Mouse (Mus musculus) heart, adult 2 months (tissue): Measurements from ENCODE around the gene Zfp78. TPM values are rescaled to one million over a fixed set of nuclear protein-coding genes. Genes with fewer than 3 reads are reported as not detected.

Source experiments
- DNase-seq, 2 experiments: peaks; one replicate each; pipeline ENCODE4 v3.0.0; 2021
- H3K27ac ChIP-seq: fragments of 200-600 bp; 2 replicates; pipeline ENCODE4 v1.8.1; 2022
- H3K27me3 ChIP-seq: fragments of 200-500 bp; 2 replicates; pipeline ENCODE4 v1.6.1; 2012; ENCODE audit warnings: mild to moderate bottlenecking, low read length, inconsistent platforms, mixed read lengths; ENCODE audit not compliant: control insufficient read depth, insufficient read depth
- H3K36me3 ChIP-seq: fragments of 200-500 bp; 2 replicates; pipeline ENCODE4 v1.6.1; 2012; ENCODE audit warnings: low read length, inconsistent platforms; ENCODE audit not compliant: control insufficient read depth, insufficient read depth
- H3K4me1 ChIP-seq: fragments of 200-500 bp; 2 replicates; pipeline ENCODE4 v1.6.1; 2011; ENCODE audit warnings: low read length; ENCODE audit not compliant: control insufficient read depth, insufficient read depth
- H3K4me3 ChIP-seq: fragments of 200-600 bp; 2 replicates; pipeline ENCODE4 v1.8.1; 2022
- H3K79me2 ChIP-seq: fragments of 200-500 bp; replicated peaks from 2 replicates; pipeline ENCODE4 v1.6.1; 2012; ENCODE audit warnings: mild to moderate bottlenecking, inconsistent platforms, low read length, moderate library complexity, mixed read lengths; ENCODE audit not compliant: control insufficient read depth, insufficient read depth
- H3K9ac ChIP-seq: fragments of 200-500 bp; 2 replicates; pipeline ENCODE4 v1.6.1; 2012; ENCODE audit warnings: low read depth, mild to moderate bottlenecking, control low read depth, inconsistent platforms, low read length, mixed read lengths
- CTCF ChIP-seq: fragments of 200-600 bp; IDR thresholded peaks from 2 replicates; pipeline ENCODE4 v1.8.1; 2022; ENCODE audit warnings: antibody characterized with exemption, mild to moderate bottlenecking, moderate library complexity
- EP300 ChIP-seq: fragments of 200-500 bp; IDR thresholded peaks from 2 replicates; pipeline ENCODE4 v1.6.1; 2011; ENCODE audit warnings: low read depth, low read length, control low read depth; ENCODE audit not compliant: insufficient read depth
- POLR2A ChIP-seq: fragments of 200-500 bp; IDR thresholded peaks from 2 replicates; pipeline ENCODE4 v1.6.1; 2011; ENCODE audit warnings: mild to moderate bottlenecking, low read depth, low read length, control low read depth; ENCODE audit not compliant: insufficient read depth
- WGBS: fragments of 180-500 bp; shearing (Covaris S2); methylation state at CpG from one replicate; pipeline ENCODE4 v1.1.7; 2018; 5-methylcytosine and 5-hydroxymethylcytosine counted together
- intact Hi-C: fragments of 180-260 bp; cut with DNase I; formaldehyde crosslinking; loops from one replicate; pipeline ENCODE4 v1.15.1; 2025
- polyA plus RNA-seq: library from polyadenylated mRNA; depleted of rRNA; stranded (reverse); fragments of >200 nt; gene quantifications from 2 replicates; pipeline ENCODE4 v1.2.3, GENCODE M21; 2012
- total RNA-seq, 2 experiments: library from RNA; stranded (reverse); gene quantifications; 2 replicates each; pipeline ENCODE4 v1.2.3; 2021

Gene Zfp78
- total and polyA plus RNA-seq, 3 experiments: 0.49 to 3.4 (median 1.6) TPM

GRCm38 (mm10) chr7:6397996-6398975, 35.2 kb downstream of the Zfp78 start, which contains the start of gene Smim17:
Smim17 (plus strand) TSS chr7:6398715.
- intact Hi-C loops: loop anchor here (1.0 kb wide), 1 partner anchor 15 kb away; the partner anchor contains the start of gene Zfp28
- Histone ChIP-seq H3K4me3 (peak within 1 kb of the TSS; percentile 39), H3K27ac (no peak within 1 kb of the TSS), H3K79me2 (no peaks in the 10 kb centered on the region), H3K9ac (peak within 1 kb of the TSS; percentile 39), H3K27me3 (no peaks in the 10 kb centered on the region), H3K4me1 (no peaks in the 10 kb centered on the region; the same call in 1 of the 2 replicates), H3K36me3 (no peaks in the 10 kb centered on the region; the same call in 1 of the 2 replicates)
- peak; percentile 39 to 53 for DNase-seq
- WGBS: 25% methylated on average over 25 of the region's 25 CpGs
- TF ChIP-seq POLR2A: 0 out of 2 replicates have a peak, but pooled peaks have one; percentile 24
- TF ChIP-seq EP300: no peak
- no peak for TF ChIP-seq CTCF

GRCm38 (mm10) chr7:6410043-6410442, 47.0 kb downstream of the Zfp78 start, which contains the start of gene Gm20715:
Gm20715 (plus strand) TSS chr7:6410277.
- Histone ChIP-seq H3K36me3 (no peaks in the 10 kb centered on the region), H3K27ac (no peak within 1 kb of the TSS), H3K79me2 (no peaks in the 10 kb centered on the region; the same call in 1 of the 2 replicates), H3K9ac (no peak within 1 kb of the TSS), H3K4me1 (no peaks in the 10 kb centered on the region), H3K4me3 (no peak within 1 kb of the TSS), H3K27me3 (no peaks in the 10 kb centered on the region)
- peak; percentile 89 to 91 for DNase-seq
- intact Hi-C loops: loop anchor here (5.0 kb wide), 1 partner anchor 48 kb away; the partner anchor contains the start of gene Zfp78
- 1% methylated on average over 17 of the region's 17 CpGs for WGBS
- TF ChIP-seq POLR2A: no peak
- TF ChIP-seq CTCF: no peak
- peak; percentile 99 for TF ChIP-seq EP300

GRCm38 (mm10) chr7:6414626-6415441, 51.8 kb downstream of the Zfp78 start:
- no peak overlapping the region for H3K4me3 ChIP-seq
- no peaks in the 10 kb centered on the region for H3K4me1 ChIP-seq
- TF ChIP-seq CTCF: no peak
- TF ChIP-seq POLR2A: no peak
- no peak for TF ChIP-seq EP300
- no peaks in the 10 kb centered on the region for H3K79me2 ChIP-seq
- intact Hi-C loops: loop anchor here (5.0 kb wide), 1 partner anchor 53 kb away; the partner anchor contains the start of gene Zfp78
- no peak for DNase-seq
- no peaks in the 10 kb centered on the region for H3K27me3 ChIP-seq
- H3K36me3 ChIP-seq: no peaks in the 10 kb centered on the region
- H3K27ac ChIP-seq: no peak overlapping the region
- no peak overlapping the region for H3K9ac ChIP-seq
- 5% methylated on average over 22 of the region's 22 CpGs for WGBS

- H3K4me3 ChIP-seq: no peak overlapping the region
- H3K27me3 ChIP-seq: no peaks in the 10 kb centered on the region
- WGBS: 13% methylated on average over 8 of the region's 8 CpGs
- no peak overlapping the region for H3K9ac ChIP-seq
- no peaks in the 10 kb centered on the region for H3K79me2 ChIP-seq
- no peaks in the 10 kb centered on the region for H3K36me3 ChIP-seq
- DNase-seq: no peak
- intact Hi-C loops: no loop called here
- no peak overlapping the region for H3K27ac ChIP-seq
- no peak for TF ChIP-seq CTCF
- no peak for TF ChIP-seq POLR2A
- TF ChIP-seq EP300: no peak
- no peaks in the 10 kb centered on the region for H3K4me1 ChIP-seq
Measured at GRCm38 (mm10) chr7:6415442-6415787, 52.3 kb downstream of the Zfp78 start.

GRCm38 (mm10) chr7:6419894-6420293, 56.8 kb downstream of the Zfp78 start:
- WGBS: 69% methylated on average over 6 of the region's 6 CpGs
- intact Hi-C loops: no loop called here

More at GRCm38 (mm10) chr7:6419894-6420293, 56.8 kb downstream of the Zfp78 start:
- H3K36me3 ChIP-seq: no peaks in the 10 kb centered on the region
- H3K27ac ChIP-seq: no peak overlapping the region
- H3K9ac ChIP-seq: no peak overlapping the region
- no peak for DNase-seq
- no peaks in the 10 kb centered on the region for H3K27me3 ChIP-seq
- no peaks in the 10 kb centered on the region for H3K4me1 ChIP-seq
- H3K79me2 ChIP-seq: no peaks in the 10 kb centered on the region
- TF ChIP-seq EP300 (no peak), POLR2A (no peak), CTCF (no peak)
- H3K4me3 ChIP-seq: no peak overlapping the region
